Mouse (Mus musculus): ENCODE measurements at regions not wholly inside any gene's neighbourhood (a gene's known extent, or its start where the extent isn't known, plus 50 kb on each side); places are given as distances from the start of the nearest gene placed in this dataset.

GRCm38 (mm10) chr1:113703462-113703861, 1838.7 kb upstream of the Dsel start:
- DNase-seq, result no peak
- intact Hi-C loops (cut with DNase I), result no loop called here

GRCm38 (mm10) chr1:113688614-113689013, 1823.9 kb upstream of the Dsel start:
- intact Hi-C loops (cut with DNase I), result no loop called here
- DNase-seq, result no peak

GRCm38 (mm10) chr1:113676301-113676871, 1811.7 kb upstream of the Dsel start:
- peak; percentile 37 for DNase-seq
- intact Hi-C loops (cut with DNase I), result no loop called here

DNA sequence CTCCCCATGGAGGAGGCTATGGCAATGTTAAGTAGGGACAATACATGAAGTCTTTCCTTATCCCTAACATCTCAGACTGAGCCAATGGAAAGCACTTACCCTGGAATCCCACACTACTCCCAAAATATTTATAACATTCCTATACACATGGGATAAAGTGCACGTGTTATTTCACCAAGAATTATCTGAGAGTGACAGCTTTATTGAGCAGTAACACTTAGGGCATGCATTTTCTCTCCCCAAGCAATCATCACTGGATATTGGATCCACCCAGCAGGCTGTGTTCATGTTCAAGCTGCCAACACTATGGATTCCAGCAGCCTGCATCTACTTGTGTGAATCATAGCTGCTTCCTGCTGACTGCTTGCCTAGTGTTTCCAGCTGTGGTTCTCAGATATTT, 1766.2 kb upstream of the Dsel start:
- intact Hi-C loops (cut with DNase I), result no loop called here
- DNase-seq, result no peak

All from left cerebral cortex, postnatal 4 days (tissue).